Mouse (Mus musculus) heart, adult 8-10 months (tissue): Measurements from ENCODE around the gene Slc25a11. TPM values are rescaled to one million over a fixed set of nuclear protein-coding genes. Genes with fewer than 3 reads are reported as not detected.

Experiments used
- DNase-seq: peaks from one replicate; pipeline ENCODE4 v3.0.0; 2022; ENCODE audit warnings: low spot score
- total RNA-seq, 4 experiments: library from RNA; stranded (reverse); gene quantifications; 2 replicates each; pipeline ENCODE4 v1.2.4; 2022

Slc25a11 gene
- total RNA-seq, 4 experiments from 2014 or later = 640 to 724 (median 656) TPM

DNA sequence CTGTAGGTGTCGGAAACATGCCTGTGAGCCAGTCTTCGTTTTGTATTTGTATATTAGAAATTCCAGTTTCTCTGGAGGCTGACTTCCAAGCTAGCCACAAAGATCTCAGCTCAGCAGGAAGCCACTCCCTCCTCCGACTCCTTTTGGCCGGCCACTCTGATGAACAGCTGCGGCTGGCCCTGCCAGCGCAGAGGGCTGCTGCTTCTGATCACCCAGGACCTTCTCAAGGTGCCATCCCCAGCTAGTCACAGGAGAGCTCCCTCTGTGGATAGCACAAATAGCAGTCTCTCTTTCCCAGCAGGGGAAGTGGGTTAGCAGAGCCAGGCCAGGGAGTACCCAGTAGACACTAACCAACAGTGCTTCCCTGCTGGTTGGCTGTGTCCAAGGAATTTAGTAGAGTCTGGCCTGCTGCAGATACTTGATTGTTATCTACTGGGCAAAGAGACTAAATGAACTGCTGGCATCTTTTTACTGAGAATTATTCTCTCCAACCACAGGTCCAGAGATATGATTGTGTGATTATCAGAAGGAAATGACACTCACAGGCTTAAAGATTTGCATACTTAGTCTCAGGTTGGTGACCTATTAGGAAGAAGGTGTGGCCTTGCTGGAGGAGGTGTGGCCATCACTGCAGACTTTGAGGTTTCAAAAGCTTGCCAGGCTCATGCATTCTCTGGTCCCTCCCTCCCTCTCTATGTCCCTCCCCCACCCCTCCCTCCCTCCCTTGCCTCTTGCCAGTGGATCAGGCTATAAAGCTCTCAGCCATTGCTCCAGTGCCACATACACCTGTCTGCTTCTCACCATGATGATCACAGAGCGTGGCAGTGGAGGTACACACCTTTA, 25.1 kb downstream of the Slc25a11 start:
- no peak for DNase-seq

- DNase-seq = no peak
Observed at GRCm38 (mm10) chr11:70619101-70619500, 28.2 kb downstream of the Slc25a11 start, which contains the start of gene Chrne. Gene Chrne (minus strand): TSS chr11:70619216.

DNA sequence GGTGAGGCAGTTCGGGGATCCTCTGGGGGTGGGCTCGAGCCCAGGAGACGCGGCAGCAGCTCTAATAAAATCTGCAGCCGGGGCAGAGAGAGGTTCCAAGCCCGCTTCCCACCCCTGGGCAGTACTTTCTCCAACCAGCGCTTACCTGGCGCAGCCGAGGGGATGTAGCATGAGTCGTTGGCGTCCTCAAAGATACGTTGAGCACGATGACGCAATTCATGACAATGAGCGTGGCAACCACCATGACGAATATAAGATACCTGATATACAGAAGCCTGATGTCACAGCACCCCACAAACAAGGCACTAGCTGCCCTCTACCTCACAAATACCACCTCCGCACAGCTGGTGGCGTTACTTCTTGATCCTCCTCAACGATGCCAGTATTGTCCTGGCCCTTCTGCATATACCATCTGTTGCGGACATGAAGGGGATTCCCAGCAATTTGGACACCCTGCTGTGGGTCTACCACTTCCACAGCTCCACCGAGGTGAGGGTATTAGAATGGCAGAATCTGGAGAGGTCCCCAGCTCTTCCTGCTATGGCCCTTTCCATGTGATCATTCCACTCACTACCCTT, 31.7 kb downstream of the Slc25a11 start, which contains the start of gene 4930544D05Rik:
TSS of gene 4930544D05Rik (plus strand) at position 333 of the 578 bp plus-strand sequence.
- no peak for DNase-seq

- DNase-seq = peak; percentile 66
Observed at GRCm38 (mm10) chr11:70615074-70615473, 32.2 kb downstream of the Slc25a11 start.

DNA sequence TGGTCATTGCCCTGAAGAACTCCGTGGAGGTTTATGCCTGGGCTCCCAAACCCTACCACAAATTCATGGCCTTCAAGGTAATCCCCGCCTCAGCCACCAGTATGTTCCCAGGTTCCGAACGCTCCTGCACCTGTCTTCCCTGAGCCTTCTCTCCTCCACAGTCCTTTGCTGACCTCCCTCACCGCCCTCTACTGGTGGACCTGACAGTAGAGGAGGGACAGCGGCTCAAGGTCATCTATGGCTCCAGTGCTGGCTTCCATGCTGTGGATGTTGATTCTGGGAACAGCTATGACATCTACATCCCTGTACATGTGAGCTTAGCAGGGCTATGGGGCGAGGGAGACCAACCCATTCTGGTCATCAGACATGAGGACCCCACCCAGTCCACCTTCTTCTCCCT, 34.8 kb downstream of the Slc25a11 start:
- DNase-seq = no peak

GRCm38 (mm10) chr11:70610752-70611151, 36.5 kb downstream of the Slc25a11 start:
- DNase-seq = no peak

DNA sequence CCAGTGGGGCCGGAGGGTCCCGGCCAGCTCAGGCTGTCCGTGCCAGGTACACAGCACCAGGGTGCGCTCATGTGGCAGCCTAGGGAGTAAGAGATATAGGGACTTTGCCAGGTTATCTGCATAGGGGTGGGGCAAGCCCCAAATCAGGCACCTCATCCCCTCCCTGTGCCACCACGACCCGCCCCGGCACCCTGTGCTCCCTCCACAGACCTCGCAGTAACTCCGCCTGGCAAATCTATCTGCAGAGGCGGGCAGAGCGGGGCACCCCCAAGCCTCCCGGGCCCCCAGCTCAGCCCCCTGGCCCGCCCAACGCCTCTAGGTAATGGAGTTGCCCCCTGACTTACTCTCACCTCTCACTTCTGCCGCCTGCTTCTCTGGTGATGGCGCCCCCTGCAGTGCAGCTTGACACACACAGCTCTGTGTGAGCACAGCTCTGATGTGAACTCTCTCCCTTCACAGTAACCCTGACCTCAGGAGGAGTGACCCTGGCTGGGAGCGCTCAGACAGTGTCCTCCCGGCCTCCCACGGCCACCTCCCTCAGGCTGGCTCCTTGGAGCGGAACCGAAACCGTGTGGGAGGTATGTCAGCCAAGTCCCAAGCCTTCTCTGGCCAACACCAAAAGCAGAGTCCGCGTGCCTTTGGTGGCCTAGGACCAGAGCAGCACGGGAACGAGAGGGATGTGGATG, 38.8 kb downstream of the Slc25a11 start:
- DNase-seq = no peak

GRCm38 (mm10) chr11:70607611-70608010, 39.7 kb downstream of the Slc25a11 start:
- no peak for DNase-seq

DNA sequence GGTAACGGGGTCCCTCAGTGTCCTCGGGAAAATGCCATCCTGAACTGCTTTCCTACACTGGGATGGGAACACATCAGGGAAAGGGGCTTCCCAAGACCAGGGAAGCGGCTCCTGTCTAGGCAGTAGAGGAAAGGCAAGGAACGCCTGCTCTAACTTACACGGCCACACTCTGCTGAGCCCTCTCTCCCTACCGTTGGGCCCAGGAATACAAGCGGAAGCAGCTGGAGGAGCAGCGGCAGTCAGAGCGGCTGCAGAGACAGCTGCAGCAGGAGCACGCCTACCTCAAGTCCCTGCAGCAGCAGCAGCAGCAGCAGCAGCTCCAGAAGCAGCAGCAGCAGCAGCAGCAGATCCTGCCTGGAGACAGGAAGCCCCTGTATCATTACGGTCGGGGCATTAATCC, 40.6 kb downstream of the Slc25a11 start:
- no peak for DNase-seq

- peak; percentile 81 for DNase-seq
Observed at GRCm38 (mm10) chr11:70605024-70605566, 42.2 kb downstream of the Slc25a11 start.

DNA sequence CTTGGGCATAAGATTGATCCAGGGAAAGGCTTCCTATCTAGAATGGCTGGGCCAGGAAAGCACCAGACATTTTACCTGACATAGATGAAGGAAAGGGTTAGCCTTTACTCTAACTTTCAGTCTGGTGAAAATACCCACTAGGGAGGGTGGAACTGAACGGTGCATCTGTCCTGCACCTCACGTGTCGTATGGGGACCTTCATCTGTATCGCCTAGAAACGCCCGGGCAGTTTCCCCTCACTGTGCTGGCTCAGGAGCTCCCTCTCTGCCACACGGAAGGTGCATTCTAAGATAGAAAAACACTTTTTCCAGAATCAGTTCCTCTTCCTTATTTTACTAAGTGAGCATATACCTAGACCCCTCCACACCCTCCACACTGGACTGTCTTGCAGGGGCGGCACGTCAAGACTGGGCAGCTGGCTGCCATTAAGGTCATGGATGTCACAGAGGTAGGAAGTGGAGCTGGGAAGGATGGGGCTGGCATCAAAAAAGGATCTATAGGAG, 48.8 kb downstream of the Slc25a11 start:
- no peak for DNase-seq

DNA sequence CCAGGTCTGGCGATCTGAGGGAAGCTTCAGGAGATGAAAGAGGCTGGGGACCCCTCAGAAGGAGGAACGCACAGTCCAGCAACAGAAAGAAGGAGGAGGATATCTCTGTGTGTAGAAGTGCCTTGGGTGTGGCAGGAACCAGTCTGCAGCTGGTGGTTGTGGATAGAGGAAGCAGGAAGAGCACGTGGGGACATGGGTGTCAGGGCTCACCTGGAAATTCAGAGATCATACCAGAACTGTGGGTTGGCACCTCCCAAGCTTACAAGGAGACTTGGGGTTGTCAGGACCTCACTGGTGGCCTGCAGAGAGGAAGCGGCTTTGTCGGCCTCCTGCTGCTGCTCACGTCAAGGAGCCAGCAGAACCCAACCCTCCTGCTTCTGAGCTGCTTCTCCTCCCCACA, 50.0 kb downstream of the Slc25a11 start:
- DNase-seq = no peak

DNA sequence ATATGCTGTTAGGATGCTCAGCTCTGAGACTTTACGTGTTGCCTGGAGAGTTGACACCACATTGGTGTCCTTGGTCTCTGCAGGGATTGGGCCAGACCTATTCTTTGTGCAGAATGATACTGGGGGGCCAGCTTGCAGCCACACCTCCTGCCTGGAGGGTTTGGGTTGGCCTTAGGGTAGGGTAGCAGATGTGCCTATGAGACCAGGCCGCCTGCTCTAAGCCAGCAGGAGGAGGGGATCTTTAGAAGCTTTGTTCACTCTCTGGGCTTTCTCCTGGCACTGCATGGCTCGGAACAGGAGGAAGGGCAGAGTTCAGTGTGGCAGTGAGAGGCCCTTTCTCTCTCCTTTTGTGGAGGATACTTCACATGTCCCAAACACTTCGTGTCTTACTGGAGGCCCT, 51.2 kb downstream of the Slc25a11 start:
- DNase-seq = no peak

DNA sequence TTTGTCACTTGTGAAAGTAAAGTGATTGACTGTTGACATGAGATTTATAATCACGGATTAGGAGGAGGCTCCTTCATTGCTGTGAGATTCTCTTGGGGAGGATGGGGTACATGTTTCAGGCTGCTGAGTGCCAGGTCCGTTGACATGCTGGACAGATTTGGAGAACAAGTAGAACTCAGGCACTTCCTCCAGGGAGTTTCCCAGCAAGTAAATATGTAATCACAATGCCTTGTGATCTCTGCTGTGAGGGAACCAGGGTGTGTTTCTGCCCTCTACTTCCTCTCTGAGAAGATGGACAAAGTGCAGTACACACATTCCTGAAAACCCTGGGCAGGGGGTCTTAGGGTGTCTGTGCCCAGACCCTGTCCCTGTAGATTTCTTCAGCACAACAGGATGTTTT, 51.6 kb downstream of the Slc25a11 start:
- DNase-seq = peak; percentile 40

- peak; percentile 73 for DNase-seq
Observed at GRCm38 (mm10) chr11:70594253-70594989, 52.9 kb downstream of the Slc25a11 start.

Other genes with a start within 250 kb of the Slc25a11 start
- gene Pelp1, start 237.4 kb downstream of the Slc25a11 start, total RNA-seq = 10 to 100 TPM; 19.1 to 23.0 (median 20.6) TPM
- gene Arrb2, start 214.8 kb downstream of the Slc25a11 start, total RNA-seq = 10 to 100 TPM in 2 of 4 experiments, 1 to 10 TPM in 2; 9.0 to 10.9 (median 9.9) TPM
- gene Med11, start 195.6 kb downstream of the Slc25a11 start, total RNA-seq = 10 to 100 TPM in 1 of 4 experiments, 1 to 10 TPM in 3; 5.9 to 10.6 (median 6.9) TPM
- 1 to 10 TPM; 1.1 to 2.7 (median 1.9) TPM for gene Zmynd15, start 188.0 kb downstream of the Slc25a11 start, total RNA-seq
- gene Cxcl16, start 187.5 kb downstream of the Slc25a11 start, total RNA-seq = 10 to 100 TPM in 1 of 4 experiments, 1 to 10 TPM in 3; 8.4 to 10.3 (median 9.6) TPM
- gene Tm4sf5, start 142.2 kb downstream of the Slc25a11 start, total RNA-seq = 1 to 10 TPM in 3 of 4 experiments, under 1 TPM in 1; 0.49 to 2.2 (median 1.5) TPM
- not detected for gene Vmo1, start 132.9 kb downstream of the Slc25a11 start, total RNA-seq
- not detected for gene Gltpd2, start 128.3 kb downstream of the Slc25a11 start, total RNA-seq
- gene Psmb6, start 122.1 kb downstream of the Slc25a11 start, total RNA-seq = 100 to 1,000 TPM; 218 to 249 (median 234) TPM
- gene Gm40193, start 114.5 kb downstream of the Slc25a11 start, total RNA-seq = not detected
- 1 to 10 TPM; 6.2 to 8.6 (median 8.2) TPM for gene Pld2, start 107.4 kb downstream of the Slc25a11 start, total RNA-seq
- gene Mink1, start 84.6 kb downstream of the Slc25a11 start, total RNA-seq = 10 to 100 TPM; 47.8 to 52.8 (median 49.4) TPM
- not detected for gene 4930544D05Rik, start 31.6 kb downstream of the Slc25a11 start, total RNA-seq
- gene Chrne, start 28.3 kb downstream of the Slc25a11 start, total RNA-seq = not detected
- gene Gp1ba, start 8.4 kb downstream of the Slc25a11 start, total RNA-seq = under 1 TPM; 0.31 to 0.55 (median 0.54) TPM
- 10 to 100 TPM; 53.0 to 67.3 (median 58.7) TPM for gene Rnf167, start 244 bp downstream of the Slc25a11 start, total RNA-seq
- gene Pfn1, start 7.2 kb upstream of the Slc25a11 start, total RNA-seq = 100 to 1,000 TPM; 243 to 295 (median 274) TPM
- gene Eno3, start 9.7 kb upstream of the Slc25a11 start, total RNA-seq = 1,000 to 10,000 TPM; 1,693 to 1,917 (median 1,770) TPM
- gene Spag7, start 21.9 kb upstream of the Slc25a11 start, total RNA-seq = 100 to 1,000 TPM in 1 of 4 experiments, 10 to 100 TPM in 3; 89.6 to 119 (median 95.7) TPM
- 10 to 100 TPM; 32.4 to 41.1 (median 34.2) TPM for gene Camta2, start 40.6 kb upstream of the Slc25a11 start, total RNA-seq
- 1 to 10 TPM; 5.1 to 6.7 (median 5.6) TPM for gene Inca1, start 52.7 kb upstream of the Slc25a11 start, total RNA-seq
- 100 to 1,000 TPM; 456 to 555 (median 507) TPM for gene Kif1c, start 53.1 kb upstream of the Slc25a11 start, total RNA-seq
- 1 to 10 TPM; 6.1 to 8.6 (median 7.5) TPM for gene Zfp3, start 116.7 kb upstream of the Slc25a11 start, total RNA-seq
- under 1 TPM; 0.25 to 0.97 (median 0.53) TPM for gene Scimp, start 165.1 kb upstream of the Slc25a11 start, total RNA-seq
- gene Rabep1, start 197.3 kb upstream of the Slc25a11 start, total RNA-seq = 10 to 100 TPM; 35.9 to 40.8 (median 36.5) TPM